12 mouse cellular contexts compared by ENCODE assay signal in the genomic region with DNA sequence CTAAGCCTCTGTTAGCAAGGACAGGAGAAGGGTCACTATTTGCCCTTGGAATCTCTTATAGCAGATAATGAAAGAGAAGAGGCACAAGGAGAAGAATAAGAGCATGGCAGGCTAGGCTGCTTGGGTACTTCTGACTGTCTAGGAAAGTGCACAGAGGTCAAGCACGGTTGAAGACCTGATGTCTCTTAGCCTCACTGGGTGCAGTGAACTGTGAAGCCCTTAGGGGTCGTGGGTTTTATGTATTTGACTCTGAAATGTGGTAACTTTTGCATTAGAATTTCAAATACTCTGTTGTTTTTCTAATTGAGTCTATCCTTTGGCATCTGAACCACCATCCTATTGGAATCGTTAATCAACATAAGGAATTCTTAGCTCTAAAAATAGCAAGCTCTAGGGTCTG.
"Had no signal": no experiment of that assay in that cellular context is flagged by ENCODE, and none has a peak within 500 bp of the region (broad histone marks: within the 10 kb centered on the region; RNA-seq: fewer than 3 reads in every experiment).

No protein-coding gene starts in this region.

- DNase-seq: lung, embryonic 14.5 days; lung, postnatal 10 days; lung, postnatal 4 days; midbrain, embryonic 14.5 days; retina, postnatal 1 day; right cerebral cortex, adult 18-20 months; right cerebral cortex, postnatal 25 days; right cerebral cortex, postnatal 4 days; spleen, adult 18-20 months; thymus, adult 18-20 months; thymus, postnatal 14 days; thymus, postnatal 36 days had no signal
